Mouse (Mus musculus) lung, postnatal 10 days (tissue): ENCODE results near the gene Polr3e.
"Not testable (repeated sequence)": the region's sequence is repeated elsewhere in the genome, so short reads cannot be mapped to it uniquely, and the experiment has no call there.

ENCODE experiments used
- DNase-seq: peaks from one replicate; pipeline ENCODE4 v3.0.0; 2021

Polr3e gene

GRCm38 (mm10) chr7:120917592-120918461 is at the start of gene Polr3e:
Polr3e (plus strand) TSS chr7:120917744.
- peak; percentile 99 for DNase-seq

DNA sequence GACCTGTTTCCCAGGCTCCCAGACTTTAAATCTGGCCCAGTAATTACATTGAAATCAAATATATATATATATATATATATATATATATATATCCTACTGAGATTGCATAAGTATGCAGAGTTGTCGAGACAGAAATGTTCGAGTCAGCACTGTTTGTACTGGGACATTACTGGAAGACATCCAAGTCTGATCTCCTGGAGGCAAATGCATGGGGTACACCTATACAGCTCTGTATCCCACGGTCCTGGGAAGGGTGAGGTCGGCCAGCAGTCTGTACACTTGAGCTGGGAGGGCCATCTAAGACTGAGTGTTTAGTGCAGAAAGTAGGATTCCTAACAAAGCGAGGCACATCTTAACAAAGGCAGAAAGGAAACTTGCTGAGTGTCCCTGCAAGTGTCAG is 47.7 kb upstream of the Polr3e start:
- DNase-seq, result no peak

- no peak for DNase-seq
Measured at GRCm38 (mm10) chr7:120870431-120871008, 47.0 kb upstream of the Polr3e start.

- no peak for DNase-seq
Measured at GRCm38 (mm10) chr7:120873083-120873482, 44.5 kb upstream of the Polr3e start.

DNA sequence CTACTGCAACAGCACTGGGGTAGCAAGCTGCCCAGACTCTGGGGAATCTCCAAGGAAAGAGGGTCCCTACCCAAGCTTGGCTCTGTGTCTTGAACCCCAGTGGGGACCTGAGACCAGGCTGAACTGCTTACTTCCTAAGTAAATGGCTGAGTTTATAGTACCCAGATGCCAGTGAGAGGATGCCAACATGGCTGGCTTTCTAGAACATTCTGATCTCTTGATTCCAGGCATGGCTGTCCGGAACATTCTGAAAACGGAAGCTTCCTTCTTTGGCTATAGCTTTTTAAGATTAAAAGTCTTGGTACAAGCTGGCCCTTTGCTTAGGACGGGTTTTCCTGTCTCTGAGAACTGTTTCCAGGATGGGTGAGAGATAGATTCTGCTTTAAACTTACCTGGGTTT is 43.5 kb upstream of the Polr3e start:
- no peak for DNase-seq

DNA sequence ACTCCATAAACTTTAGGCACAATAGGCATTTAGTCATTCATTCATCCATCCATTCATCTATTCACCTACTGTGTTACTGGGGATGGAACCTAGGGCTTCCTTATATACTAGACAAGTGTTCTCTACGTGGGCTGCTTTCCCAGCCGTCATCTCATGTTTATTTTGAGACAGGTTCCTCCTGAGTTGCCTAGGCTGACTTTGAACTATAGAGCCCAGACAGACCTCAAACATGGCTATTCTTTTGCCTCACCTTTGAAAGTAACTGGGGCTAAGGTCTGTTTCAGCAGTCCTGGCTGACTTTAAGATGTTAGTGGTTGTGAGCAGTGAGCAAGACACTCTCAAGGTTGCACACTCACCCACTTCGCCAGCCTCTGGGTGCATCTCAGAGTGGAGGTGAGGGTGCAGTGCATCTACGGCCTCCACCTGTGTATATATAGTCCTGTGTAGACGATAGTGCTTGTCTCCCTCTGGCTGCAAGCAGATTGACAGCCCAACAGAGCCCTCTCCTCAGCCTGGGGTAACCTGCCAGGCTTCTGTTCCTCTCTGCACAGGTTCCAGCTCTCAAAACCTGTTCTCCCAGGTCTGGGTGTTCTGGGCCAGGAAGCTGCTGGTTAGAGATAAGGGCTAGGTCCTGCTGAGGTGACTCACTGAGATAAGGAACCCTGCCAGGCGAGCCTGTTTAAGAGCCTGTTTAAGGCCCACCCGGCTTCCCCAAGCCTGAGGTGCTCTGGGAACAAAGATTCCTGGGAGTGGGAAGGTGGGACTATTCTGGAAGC is 42.6 kb upstream of the Polr3e start:
- DNase-seq, result peak; percentile 38

DNA sequence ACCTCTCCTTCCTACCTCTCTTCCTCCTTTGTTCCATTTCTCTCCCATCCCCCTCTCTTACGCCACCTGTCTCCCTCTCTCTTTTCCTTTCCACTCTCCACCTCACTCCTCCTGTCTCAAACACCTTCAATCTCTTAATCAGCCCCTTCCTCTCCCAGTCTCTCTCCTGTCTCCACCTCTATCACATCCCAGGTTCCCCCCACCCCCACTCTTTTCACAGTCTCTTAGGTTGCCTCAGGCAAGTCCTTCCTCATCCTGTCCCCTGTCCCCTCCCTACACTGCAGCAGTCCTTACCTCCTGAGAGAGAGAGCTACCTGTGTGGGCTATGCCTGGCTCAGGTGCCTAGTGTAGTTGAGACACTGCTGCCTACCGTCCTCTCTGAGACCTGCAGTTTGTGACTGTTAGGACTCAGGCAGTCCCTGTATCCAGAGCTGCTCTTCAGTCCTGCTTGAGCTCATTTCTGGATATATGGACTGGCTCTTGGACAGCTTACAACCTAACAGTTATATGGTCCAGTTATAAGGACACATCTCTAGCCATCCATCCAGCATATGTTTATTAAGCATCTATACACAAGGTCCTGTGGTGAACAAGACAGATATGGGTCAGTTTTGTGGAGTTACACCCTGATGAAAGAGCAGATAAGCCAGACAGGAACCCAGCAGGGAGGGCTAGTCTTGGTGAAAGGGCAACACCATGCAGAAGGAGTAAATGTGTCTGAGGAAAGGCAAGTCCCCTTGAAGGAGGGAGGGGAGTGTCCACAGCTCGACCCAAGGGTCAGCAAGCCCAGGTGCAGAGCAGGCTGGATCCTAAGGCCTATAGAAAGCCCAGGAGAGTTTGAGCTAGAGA is 41.8 kb upstream of the Polr3e start:
- no peak for DNase-seq

GRCm38 (mm10) chr7:120878271-120878670 is 39.3 kb upstream of the Polr3e start:
- no peak for DNase-seq

GRCm38 (mm10) chr7:120879972-120880371 is 37.6 kb upstream of the Polr3e start:
- no peak for DNase-seq

- no peak for DNase-seq
Measured at GRCm38 (mm10) chr7:120880770-120881169, 36.8 kb upstream of the Polr3e start.

DNA sequence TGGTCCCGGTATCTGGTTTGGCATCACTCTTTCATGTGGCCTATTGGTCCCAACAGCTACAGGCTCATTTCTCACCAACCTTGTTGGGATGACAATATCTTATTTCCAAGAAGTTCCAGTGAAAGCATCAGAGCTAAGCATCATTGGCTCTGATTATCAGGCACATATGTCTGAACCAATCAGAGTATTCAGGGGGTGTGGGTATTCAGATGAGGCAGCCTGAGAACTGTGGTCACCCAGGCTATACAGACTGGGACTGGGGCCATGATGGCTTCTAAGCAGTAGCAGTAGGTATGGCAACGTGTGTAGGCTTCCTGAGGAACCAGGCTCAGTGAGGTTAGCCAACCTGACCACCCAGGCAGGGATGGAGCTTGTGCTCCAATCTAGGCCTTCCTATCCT is 36.1 kb upstream of the Polr3e start:
- DNase-seq, result no peak

- DNase-seq, result no peak
Measured at GRCm38 (mm10) chr7:120882674-120883073, 34.9 kb upstream of the Polr3e start.

DNA sequence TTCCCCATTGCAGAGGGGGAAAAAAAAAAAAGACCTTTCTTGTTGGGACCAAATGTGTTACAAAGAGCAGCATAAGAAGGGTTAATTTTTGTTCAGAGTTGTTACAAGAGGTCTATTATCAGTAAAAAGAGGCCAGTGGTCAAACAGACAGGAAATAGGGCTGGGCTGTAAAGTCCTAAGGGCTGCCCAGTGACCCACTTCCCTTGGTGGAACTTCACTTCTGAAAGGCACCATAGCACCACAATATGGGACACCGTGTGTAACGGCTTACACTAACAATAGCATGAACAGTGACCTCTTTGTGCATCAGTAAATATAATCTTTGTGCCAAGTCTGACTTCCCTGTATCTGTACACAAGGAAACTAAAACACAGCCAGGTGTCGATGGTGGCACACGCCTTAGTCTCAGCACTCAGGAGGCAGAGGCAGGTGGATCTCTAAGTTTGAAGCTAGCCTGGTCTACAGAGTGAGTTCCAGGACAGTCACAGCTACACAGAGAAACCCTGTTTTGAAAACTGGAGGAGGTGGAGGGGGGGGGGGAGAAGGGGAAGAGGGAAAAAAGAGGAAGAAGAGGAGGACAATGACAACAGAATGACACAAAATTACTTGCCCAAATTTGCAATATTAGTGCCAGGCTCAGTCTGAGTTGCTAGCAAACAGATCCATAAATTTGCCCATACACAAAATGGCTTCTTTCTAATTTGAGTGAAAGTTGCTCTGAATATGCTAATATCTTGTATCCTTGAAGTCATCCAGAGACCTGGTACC is 33.8 kb upstream of the Polr3e start:
- no peak for DNase-seq

DNA sequence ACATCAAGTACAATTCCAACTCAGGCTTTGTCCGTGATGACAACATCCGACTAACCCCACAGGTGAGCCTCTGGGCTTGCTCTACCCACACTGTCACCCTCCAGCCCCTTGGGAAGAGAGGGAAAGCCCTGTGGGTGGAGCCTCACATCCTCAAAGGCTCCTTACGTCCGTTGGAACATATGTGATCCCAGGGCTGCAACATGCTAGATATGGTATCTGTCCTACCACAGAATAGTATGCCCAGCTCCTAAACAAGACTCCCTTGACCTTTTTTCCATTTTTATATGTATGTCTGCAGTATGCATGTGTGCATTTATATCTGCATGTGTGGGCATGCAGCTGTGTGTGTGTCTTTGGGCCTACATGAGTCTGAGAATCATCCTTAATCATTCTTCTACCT is 32.8 kb upstream of the Polr3e start:
- DNase-seq, result no peak

- no peak for DNase-seq
Measured at GRCm38 (mm10) chr7:120893123-120893522, 24.4 kb upstream of the Polr3e start.

DNA sequence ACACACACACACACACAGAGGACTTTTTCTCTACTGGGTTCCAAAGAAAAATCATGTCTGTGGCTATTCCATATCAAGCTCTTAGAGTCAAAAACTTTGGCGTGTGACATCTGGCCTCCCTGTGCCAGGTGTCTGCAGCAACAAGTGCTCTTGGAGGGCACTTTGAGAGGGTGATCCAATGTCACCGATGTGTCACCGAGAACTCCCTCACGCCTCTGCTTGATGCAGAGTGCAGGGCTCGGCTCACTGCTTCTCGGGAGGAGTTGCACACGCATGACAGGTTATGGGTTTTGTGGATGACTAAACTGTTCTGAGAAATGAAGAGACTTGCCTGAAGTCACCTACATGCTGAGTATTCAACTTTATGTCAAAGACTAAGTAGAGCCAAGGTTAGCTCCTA is 20.5 kb upstream of the Polr3e start:
- no peak for DNase-seq

GRCm38 (mm10) chr7:120897711-120898335 is 19.7 kb upstream of the Polr3e start:
- DNase-seq, result no peak

- DNase-seq, result no peak
Measured at GRCm38 (mm10) chr7:120900191-120900590, 17.4 kb upstream of the Polr3e start.

DNA sequence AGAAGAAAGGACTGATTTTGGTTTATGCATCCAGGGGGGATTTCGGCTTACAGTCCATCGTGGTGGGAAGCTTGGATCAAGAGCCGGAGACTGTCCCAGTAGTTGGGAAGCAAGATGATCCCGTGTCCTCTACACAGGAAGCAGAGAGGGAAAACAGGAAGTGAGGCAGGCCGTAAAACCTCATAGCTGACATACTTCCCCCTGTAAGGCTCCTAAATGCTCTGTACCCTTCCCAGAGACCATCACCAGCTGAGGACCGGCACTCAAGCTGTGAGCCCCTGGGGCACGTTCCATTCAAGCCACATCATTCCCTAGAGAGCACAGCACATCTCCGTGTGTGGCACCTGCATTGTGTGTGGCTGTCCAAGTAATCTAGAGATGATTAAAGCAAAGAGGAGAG is 15.8 kb upstream of the Polr3e start:
- peak; percentile 9 for DNase-seq

- DNase-seq, result no peak
Measured at GRCm38 (mm10) chr7:120902931-120903330, 14.6 kb upstream of the Polr3e start.

- DNase-seq, result not testable (repeated sequence)
Measured at GRCm38 (mm10) chr7:120910172-120910571, 7.4 kb upstream of the Polr3e start.
